Mouse (Mus musculus): ENCODE data around the gene Ahsa2. TPM values are rescaled to one million over a fixed set of nuclear protein-coding genes. Genes with fewer than 3 reads are reported as not detected.
"Not testable (repeated sequence)": the region's sequence is repeated elsewhere in the genome, so short reads cannot be mapped to it uniquely, and the experiment has no call there.

The Ahsa2 gene
- polyA plus RNA-seq (2015; fragmentation: Nextera tagmentation; extraction: Ambion mirVana): 22.0 and 27.7 TPM in 2 replicates

DNA sequence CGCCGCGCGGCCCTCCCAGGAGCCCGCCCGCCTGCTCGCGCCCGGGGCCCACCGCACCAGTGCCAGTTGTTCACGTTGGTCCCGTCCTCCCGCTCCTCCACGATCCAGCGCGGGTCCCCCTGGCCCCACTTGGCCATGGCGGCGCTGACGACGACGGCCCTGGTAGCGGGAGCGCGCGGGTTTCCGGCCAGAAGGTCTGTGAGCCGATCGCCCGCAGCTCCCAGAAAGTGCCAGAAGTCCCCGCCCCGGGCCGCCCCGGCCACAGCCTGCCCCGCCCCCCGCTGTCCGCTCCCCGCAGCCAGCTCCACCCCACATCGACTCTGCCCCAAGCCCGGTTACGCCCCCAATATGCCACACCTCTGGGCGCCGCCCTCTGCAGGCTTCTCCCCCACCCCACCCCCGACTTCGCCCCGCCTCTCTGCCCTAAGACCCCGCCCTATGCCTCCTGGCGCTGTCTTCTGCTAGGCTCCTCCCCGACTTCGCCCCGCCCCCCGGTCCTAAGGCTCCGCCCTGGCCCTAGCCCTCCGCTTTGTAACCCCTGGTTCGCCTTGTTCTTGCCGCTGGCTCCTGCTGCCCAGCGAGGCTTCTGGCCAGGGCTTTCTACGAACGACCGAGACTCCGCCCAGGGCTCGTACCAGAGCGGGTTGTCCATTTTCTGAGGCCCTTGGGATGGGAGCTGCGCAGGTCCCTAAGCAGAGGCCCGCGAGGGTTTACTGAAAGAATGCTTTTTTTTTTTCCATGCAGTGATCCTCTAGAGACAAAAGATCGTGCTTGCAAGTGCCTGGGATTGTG, at the start of gene Ahsa2:
TSS of gene Ahsa2 (minus strand) at position 313 of the 792 bp plus-strand sequence.
- peak; percentile 99 for DNase-seq (ENCODE audit: low spot score)
- Histone ChIP-seq H3K27me3 (replicated peaks; ENCODE audit: insufficient read depth, low read length) (no peaks in the 10 kb centered on the region), H3K4me3 (ENCODE audit: low read depth, low read length) (peak within 1 kb of the TSS; percentile 86), H3K4me1 (ENCODE audit: insufficient read depth, low read depth, low read length) (peaks cover 9% of the 10 kb centered on the region; the same call in 1 of the 2 replicates), H3K9ac (replicated peaks; ENCODE audit: low read depth) (peak within 1 kb of the TSS; percentile 75), H3K27ac (ENCODE audit: low read length) (peak within 1 kb of the TSS; percentile 93), H3K36me3 (ENCODE audit: insufficient read depth, low read length) (peaks cover 5% of the 10 kb centered on the region; the same call in 1 of the 2 replicates), H3K4me2 (replicated peaks; ENCODE audit: low read depth, low read length) (peak within 1 kb of the TSS; percentile 72), H3K9me3 (ENCODE audit: low read length) (no peaks in the 10 kb centered on the region)
- peak; percentile 97 for ATAC-seq
- 1% methylated on average over 60 of the region's 66 CpGs for WGBS
- TF ChIP-seq EP300 (IDR thresholded peaks at IDR 0.05) (no peak), CTCF (IDR thresholded peaks at IDR 0.05) (no peak)

DNA sequence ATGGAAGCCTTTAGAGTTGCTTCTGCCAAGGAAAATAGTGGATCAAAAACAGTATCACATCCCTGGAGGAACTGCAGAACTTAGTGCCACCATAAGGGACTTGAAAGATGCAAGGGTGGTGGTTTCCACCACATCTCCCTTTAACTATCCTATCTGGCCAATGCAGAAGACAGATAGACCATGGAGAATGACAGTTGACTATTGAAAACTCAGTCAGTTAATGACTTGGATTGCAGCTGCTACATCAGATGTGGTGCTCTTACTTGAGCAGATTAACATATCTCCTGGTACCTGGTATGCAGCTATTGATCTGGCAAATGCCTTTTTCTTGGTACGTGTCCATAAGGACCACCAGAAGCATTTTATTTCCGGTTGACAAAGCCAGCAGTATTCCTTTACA, 39.6 kb upstream of the Ahsa2 start:
- 91% methylated on average over 2 of the region's 2 CpGs for WGBS

GRCm38 (mm10) chr11:23520473-23521205, 22.8 kb upstream of the Ahsa2 start, which contains the start of gene 1700093K21Rik:
1700093K21Rik (minus strand) TSS chr11:23521155.
- Histone ChIP-seq H3K27ac (ENCODE audit: low read length) (no peak within 1 kb of the TSS), H3K4me3 (ENCODE audit: low read depth, low read length) (no peak within 1 kb of the TSS), H3K9me3 (ENCODE audit: low read length) (no peaks in the 10 kb centered on the region), H3K9ac (replicated peaks; ENCODE audit: low read depth) (no peak within 1 kb of the TSS), H3K27me3 (replicated peaks; ENCODE audit: insufficient read depth, low read length) (no peaks in the 10 kb centered on the region), H3K36me3 (ENCODE audit: insufficient read depth, low read length) (no peaks in the 10 kb centered on the region), H3K4me1 (ENCODE audit: insufficient read depth, low read depth, low read length) (no peaks in the 10 kb centered on the region), H3K4me2 (replicated peaks; ENCODE audit: low read depth, low read length) (no peak within 1 kb of the TSS)
- no peak for ATAC-seq
- no peak for DNase-seq (ENCODE audit: low spot score)
- 47% methylated on average over 5 of the region's 5 CpGs for WGBS
- no peak for TF ChIP-seq CTCF (IDR thresholded peaks at IDR 0.05)
- TF ChIP-seq EP300 (IDR thresholded peaks at IDR 0.05): no peak

More for the DNA sequence above, 39.6 kb upstream of the Ahsa2 start:
- H3K4me3 ChIP-seq (ENCODE audit: low read depth, low read length): no peak overlapping the region
- H3K4me1 ChIP-seq (ENCODE audit: insufficient read depth, low read depth, low read length): no peaks in the 10 kb centered on the region
- no peak overlapping the region for H3K27ac ChIP-seq (ENCODE audit: low read length)
- no peak for DNase-seq (ENCODE audit: low spot score)
- H3K4me2 ChIP-seq (replicated peaks; ENCODE audit: low read depth, low read length): no peak overlapping the region
- H3K27me3 ChIP-seq (replicated peaks; ENCODE audit: insufficient read depth, low read length): no peaks in the 10 kb centered on the region
- no peak for ATAC-seq
- TF ChIP-seq EP300 (IDR thresholded peaks at IDR 0.05) (no peak), CTCF (IDR thresholded peaks at IDR 0.05) (no peak)
- no peaks in the 10 kb centered on the region for H3K36me3 ChIP-seq (ENCODE audit: insufficient read depth, low read length)
- no peak overlapping the region for H3K9ac ChIP-seq (replicated peaks; ENCODE audit: low read depth)
- H3K9me3 ChIP-seq (ENCODE audit: low read length): no peaks in the 10 kb centered on the region

- Histone ChIP-seq H3K27me3 (replicated peaks; ENCODE audit: insufficient read depth, low read length) (no peaks in the 10 kb centered on the region), H3K9me3 (ENCODE audit: low read length) (no peaks in the 10 kb centered on the region), H3K27ac (ENCODE audit: low read length) (no peak overlapping the region), H3K4me1 (ENCODE audit: insufficient read depth, low read depth, low read length) (no peaks in the 10 kb centered on the region), H3K4me2 (replicated peaks; ENCODE audit: low read depth, low read length) (no peak overlapping the region), H3K36me3 (ENCODE audit: insufficient read depth, low read length) (no peaks in the 10 kb centered on the region), H3K9ac (replicated peaks; ENCODE audit: low read depth) (no peak overlapping the region), H3K4me3 (ENCODE audit: low read depth, low read length) (no peak overlapping the region)
- DNase-seq (ENCODE audit: low spot score): no peak
- ATAC-seq: no peak
- WGBS: 84% methylated on average over 3 of the region's 3 CpGs
- TF ChIP-seq CTCF (IDR thresholded peaks at IDR 0.05): no peak
- TF ChIP-seq EP300 (IDR thresholded peaks at IDR 0.05): no peak
Measured at GRCm38 (mm10) chr11:23518981-23519380, 21.2 kb upstream of the Ahsa2 start.

DNA sequence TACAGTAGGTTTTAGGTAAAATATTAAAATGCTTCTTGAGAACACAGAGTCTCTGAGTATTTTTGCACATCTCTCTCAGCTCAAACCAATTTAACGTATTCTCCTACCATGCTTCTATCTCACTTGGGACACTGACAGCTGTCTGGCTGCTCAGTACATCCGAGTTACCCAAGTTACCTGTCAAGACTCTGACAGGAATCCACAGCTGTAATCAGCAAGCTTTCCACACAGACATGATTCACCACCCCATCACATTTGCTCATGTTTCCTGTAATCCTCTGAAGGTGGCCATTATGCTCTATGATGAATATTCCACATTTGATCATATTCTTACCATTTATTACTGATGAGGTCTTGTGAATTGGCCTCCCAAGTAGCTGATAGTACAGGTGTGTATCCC, 17.5 kb upstream of the Ahsa2 start:
- no peak for ATAC-seq
- no peak overlapping the region for H3K9ac ChIP-seq (replicated peaks; ENCODE audit: low read depth)
- H3K4me3 ChIP-seq (ENCODE audit: low read depth, low read length): no peak overlapping the region
- no peaks in the 10 kb centered on the region for H3K4me1 ChIP-seq (ENCODE audit: insufficient read depth, low read depth, low read length)
- no peak overlapping the region for H3K4me2 ChIP-seq (replicated peaks; ENCODE audit: low read depth, low read length)
- TF ChIP-seq EP300 (IDR thresholded peaks at IDR 0.05): no peak
- TF ChIP-seq CTCF (IDR thresholded peaks at IDR 0.05): no peak
- WGBS: 84% methylated on average over 2 of the region's 2 CpGs
- no peak overlapping the region for H3K27ac ChIP-seq (ENCODE audit: low read length)
- H3K27me3 ChIP-seq (replicated peaks; ENCODE audit: insufficient read depth, low read length): no peaks in the 10 kb centered on the region
- no peak for DNase-seq (ENCODE audit: low spot score)
- H3K36me3 ChIP-seq (ENCODE audit: insufficient read depth, low read length): no peaks in the 10 kb centered on the region
- H3K9me3 ChIP-seq (ENCODE audit: low read length): no peaks in the 10 kb centered on the region

GRCm38 (mm10) chr11:23514785-23515184, 17.0 kb upstream of the Ahsa2 start:
- not testable (repeated sequence) for H3K36me3 ChIP-seq (ENCODE audit: insufficient read depth, low read length); H3K4me2 ChIP-seq (replicated peaks; ENCODE audit: low read depth, low read length); H3K4me3 ChIP-seq (ENCODE audit: low read depth, low read length); DNase-seq (ENCODE audit: low spot score); H3K27me3 ChIP-seq (replicated peaks; ENCODE audit: insufficient read depth, low read length); H3K9ac ChIP-seq (replicated peaks; ENCODE audit: low read depth); H3K27ac ChIP-seq (ENCODE audit: low read length); ATAC-seq; H3K9me3 ChIP-seq (ENCODE audit: low read length); H3K4me1 ChIP-seq (ENCODE audit: insufficient read depth, low read depth, low read length)
- 51% methylated on average over 4 of the region's 4 CpGs for WGBS

GRCm38 (mm10) chr11:23504801-23505200, 7.0 kb upstream of the Ahsa2 start:
- ATAC-seq; H3K27ac ChIP-seq (ENCODE audit: low read length); H3K9me3 ChIP-seq (ENCODE audit: low read length); H3K27me3 ChIP-seq (replicated peaks; ENCODE audit: insufficient read depth, low read length); H3K9ac ChIP-seq (replicated peaks; ENCODE audit: low read depth); H3K4me3 ChIP-seq (ENCODE audit: low read depth, low read length); H3K36me3 ChIP-seq (ENCODE audit: insufficient read depth, low read length); H3K4me2 ChIP-seq (replicated peaks; ENCODE audit: low read depth, low read length); H3K4me1 ChIP-seq (ENCODE audit: insufficient read depth, low read depth, low read length); DNase-seq (ENCODE audit: low spot score): not testable (repeated sequence)
- WGBS: 77% methylated on average over 5 of the region's 5 CpGs

Data from lung, postnatal 0 days (tissue).